Mouse (Mus musculus) heart, embryonic 16.5 days (tissue): Measurements from ENCODE around the gene Sulf2. TPM values are rescaled to one million over a fixed set of nuclear protein-coding genes. Genes with fewer than 3 reads are reported as not detected.

Experiments
- ATAC-seq: fragments of 200-750 bp; cut with Nextera tagmentation; replicated peaks from 2 replicates; pipeline ENCODE4 v1.8.0; 2017; ENCODE audit warnings: moderate number of reproducible peaks; ENCODE audit not compliant: insufficient read depth, low FRiP score; ENCODE audit errors: extremely low read depth
- H3K27ac ChIP-seq: fragments of 300-500 bp; sonication (generic); 2 replicates; pipeline ENCODE4 v1.5.1; 2014; ENCODE audit warnings: mild to moderate bottlenecking, low read length, control low read depth, moderate library complexity
- H3K27me3 ChIP-seq: fragments of 300-500 bp; sonication (generic); 2 replicates; pipeline ENCODE4 v1.6.1; 2014; ENCODE audit warnings: low read length, mixed read lengths; ENCODE audit not compliant: control insufficient read depth, insufficient read depth
- H3K36me3 ChIP-seq: fragments of 300-500 bp; sonication (generic); 2 replicates; pipeline ENCODE4 v1.6.1; 2014; ENCODE audit not compliant: control insufficient read depth, insufficient read depth
- H3K4me1 ChIP-seq: fragments of 300-500 bp; sonication (generic); 2 replicates; pipeline ENCODE4 v1.6.1; 2014; ENCODE audit warnings: low read length, mixed read lengths; ENCODE audit not compliant: control insufficient read depth, insufficient read depth
- H3K4me2 ChIP-seq: fragments of 300-500 bp; sonication (generic); 2 replicates; pipeline ENCODE4 v1.6.1; 2014; ENCODE audit warnings: low read depth, mild to moderate bottlenecking, control low read depth, low read length
- H3K4me3 ChIP-seq: fragments of 300-500 bp; sonication (generic); 2 replicates; pipeline ENCODE4 v1.5.1; 2014; ENCODE audit warnings: mild to moderate bottlenecking, control low read depth, low read length
- H3K9ac ChIP-seq: fragments of 300-500 bp; sonication (generic); 2 replicates; pipeline ENCODE4 v1.6.1; 2014; ENCODE audit warnings: low read length, control low read depth
- H3K9me3 ChIP-seq: fragments of 300-500 bp; sonication (generic); replicated peaks from 2 replicates; pipeline ENCODE4 v1.6.1; 2016; ENCODE audit warnings: low read length; ENCODE audit not compliant: control insufficient read depth
- WGBS: fragments of 180-500 bp; shearing (Covaris S2); extraction: QIAGEN DNeasy Blood & Tissue Kit; methylation state at CpG from one replicate; pipeline ENCODE4 v1.1.7; 2014; 5-methylcytosine and 5-hydroxymethylcytosine counted together
- polyA plus RNA-seq: library from polyadenylated mRNA; unstranded; fragments of >200 nt; fragmentation: Nextera tagmentation; extraction: Ambion mirVana; gene quantifications from 2 replicates; pipeline ENCODE4 v1.2.1, GENCODE M21; 2015

Sulf2 gene
- polyA plus RNA-seq, 1 experiment from 2014 or later, result 61.8 TPM

- Histone ChIP-seq H3K27me3 (no peaks in the 10 kb centered on the region), H3K4me3 (no peak overlapping the region), H3K9ac (no peak overlapping the region), H3K27ac (no peak overlapping the region), H3K4me1 (no peaks in the 10 kb centered on the region), H3K4me2 (no peak overlapping the region), H3K36me3 (peaks cover 30% of the 10 kb centered on the region), H3K9me3 (no peaks in the 10 kb centered on the region)
- ATAC-seq, result no peak
- 59% methylated on average over 1 of the region's 1 CpGs for WGBS
Observed at GRCm38 (mm10) chr2:166062008-166062407, 93.5 kb downstream of the Sulf2 start.

- no peak overlapping the region for H3K4me3 ChIP-seq
- H3K9ac ChIP-seq, result no peak overlapping the region
- no peak overlapping the region for H3K27ac ChIP-seq
- no peaks in the 10 kb centered on the region for H3K9me3 ChIP-seq
- WGBS, result 76% methylated on average over 7 of the region's 7 CpGs
- peaks cover 28% of the 10 kb centered on the region for H3K36me3 ChIP-seq
- ATAC-seq, result no peak
- no peaks in the 10 kb centered on the region for H3K27me3 ChIP-seq
- no peak overlapping the region for H3K4me2 ChIP-seq
- H3K4me1 ChIP-seq, result no peaks in the 10 kb centered on the region
Observed at GRCm38 (mm10) chr2:166059684-166060423, 95.6 kb downstream of the Sulf2 start.

GRCm38 (mm10) chr2:166054002-166054539, 101.4 kb downstream of the Sulf2 start:
- H3K36me3 ChIP-seq, result peaks cover 30% of the 10 kb centered on the region
- H3K27ac ChIP-seq, result no peak overlapping the region
- H3K9me3 ChIP-seq, result no peaks in the 10 kb centered on the region
- 90% methylated on average over 14 of the region's 14 CpGs for WGBS
- no peak overlapping the region for H3K9ac ChIP-seq
- H3K27me3 ChIP-seq, result no peaks in the 10 kb centered on the region
- H3K4me1 ChIP-seq, result peaks cover 5% of the 10 kb centered on the region; the same call in 1 of the 2 replicates
- no peak overlapping the region for H3K4me2 ChIP-seq
- H3K4me3 ChIP-seq, result no peak overlapping the region
- ATAC-seq, result no peak

- Histone ChIP-seq H3K4me1 (peaks cover 11% of the 10 kb centered on the region), H3K27ac (no peak overlapping the region), H3K27me3 (no peaks in the 10 kb centered on the region), H3K4me3 (no peak overlapping the region), H3K9ac (no peak overlapping the region), H3K4me2 (no peak overlapping the region), H3K36me3 (peaks cover 23% of the 10 kb centered on the region), H3K9me3 (no peaks in the 10 kb centered on the region)
- no peak for ATAC-seq
- 91% methylated on average over 7 of the region's 7 CpGs for WGBS
Observed at GRCm38 (mm10) chr2:166051966-166052365, 103.5 kb downstream of the Sulf2 start.

GRCm38 (mm10) chr2:166051421-166051820, 104.0 kb downstream of the Sulf2 start:
- no peaks in the 10 kb centered on the region for H3K27me3 ChIP-seq
- ATAC-seq, result no peak
- H3K4me1 ChIP-seq, result peaks cover 11% of the 10 kb centered on the region
- H3K9ac ChIP-seq, result no peak overlapping the region
- peaks cover 22% of the 10 kb centered on the region for H3K36me3 ChIP-seq
- no peak overlapping the region for H3K4me2 ChIP-seq
- 90% methylated on average over 17 of the region's 17 CpGs for WGBS
- no peak overlapping the region for H3K4me3 ChIP-seq
- H3K27ac ChIP-seq, result no peak overlapping the region
- no peaks in the 10 kb centered on the region for H3K9me3 ChIP-seq

GRCm38 (mm10) chr2:166048852-166049251, 106.6 kb downstream of the Sulf2 start:
- Histone ChIP-seq H3K27ac (peak overlapping the region; percentile 19), H3K36me3 (peaks cover 13% of the 10 kb centered on the region)
- peak; percentile 63; the same call in 1 of the 2 replicates for ATAC-seq

GRCm38 (mm10) chr2:166047931-166048330, 107.5 kb downstream of the Sulf2 start:
- Histone ChIP-seq H3K4me3 (no peak overlapping the region), H3K4me2 (no peak overlapping the region), H3K9ac (no peak overlapping the region), H3K4me1 (peaks cover 24% of the 10 kb centered on the region), H3K27me3 (no peaks in the 10 kb centered on the region), H3K27ac (no peak overlapping the region), H3K36me3 (peaks cover 13% of the 10 kb centered on the region), H3K9me3 (no peaks in the 10 kb centered on the region)
- 93% methylated on average over 4 of the region's 4 CpGs for WGBS
- ATAC-seq, result no peak

More at GRCm38 (mm10) chr2:166048852-166049251, 106.6 kb downstream of the Sulf2 start:
- H3K9me3 ChIP-seq, result no peaks in the 10 kb centered on the region
- peaks cover 24% of the 10 kb centered on the region for H3K4me1 ChIP-seq
- H3K4me2 ChIP-seq, result no peak overlapping the region
- no peak overlapping the region for H3K4me3 ChIP-seq
- no peaks in the 10 kb centered on the region for H3K27me3 ChIP-seq
- WGBS, result 53% methylated on average over 7 of the region's 7 CpGs
- H3K9ac ChIP-seq, result no peak overlapping the region

- ATAC-seq, result no peak
- peak overlapping the region; percentile 47 for H3K27ac ChIP-seq
- 40% methylated on average over 10 of the region's 10 CpGs for WGBS
- H3K27me3 ChIP-seq, result no peaks in the 10 kb centered on the region
- peaks cover 2% of the 10 kb centered on the region for H3K36me3 ChIP-seq
- H3K4me2 ChIP-seq, result no peak overlapping the region
- H3K4me1 ChIP-seq, result peaks cover 39% of the 10 kb centered on the region
- peak overlapping the region; percentile 12; the same call in 1 of the 2 replicates for H3K9ac ChIP-seq
- H3K9me3 ChIP-seq, result no peaks in the 10 kb centered on the region
- no peak overlapping the region for H3K4me3 ChIP-seq
Observed at GRCm38 (mm10) chr2:166045549-166046501, 109.6 kb downstream of the Sulf2 start.
